Mouse (Mus musculus): ENCODE data around the gene Dnah9. TPM values are rescaled to one million over a fixed set of nuclear protein-coding genes. Genes with fewer than 3 reads are reported as not detected.
A peak's percentile ranks its signal among the peaks of the same experiment; 100 is the strongest.

Gene Dnah9
- polyA plus RNA-seq, 1 experiment from 2014 or later = 0.09 TPM

- peak; percentile 89 for ATAC-seq
- Histone ChIP-seq H3K36me3 (ENCODE audit: control insufficient read depth, insufficient read depth, low read length) (no peaks in the 10 kb centered on the region), H3K9ac (ENCODE audit: low read depth, low read length) (peak overlapping the region; percentile 99), H3K4me3 (ENCODE audit: low read length) (peak overlapping the region; percentile 88), H3K27me3 (replicated peaks; ENCODE audit: control insufficient read depth, insufficient read depth, low read length) (no peaks in the 10 kb centered on the region), H3K4me2 (ENCODE audit: low read depth, low read length) (peak overlapping the region; percentile 85), H3K4me1 (ENCODE audit: control insufficient read depth, insufficient read depth, low read length) (peaks cover 13% of the 10 kb centered on the region), H3K27ac (ENCODE audit: low read length) (peak overlapping the region; percentile 87), H3K9me3 (ENCODE audit: control insufficient read depth, low read length) (no peaks in the 10 kb centered on the region)
- WGBS = under 1% methylated on average over 53 of the region's 71 CpGs
These were observed 380.8 kb downstream of the Dnah9 start for GRCm38 (mm10) chr11:65787421-65788151.

- H3K4me2 ChIP-seq (ENCODE audit: low read depth, low read length) = peak overlapping the region; percentile 30
- WGBS = 79% methylated on average over 2 of the region's 2 CpGs
- H3K36me3 ChIP-seq (ENCODE audit: control insufficient read depth, insufficient read depth, low read length) = no peaks in the 10 kb centered on the region
- peaks cover 13% of the 10 kb centered on the region for H3K4me1 ChIP-seq (ENCODE audit: control insufficient read depth, insufficient read depth, low read length)
- 0 out of 2 replicates have a peak overlapping the region, but pooled peaks have one; percentile 7 for H3K4me3 ChIP-seq (ENCODE audit: low read length)
- no peaks in the 10 kb centered on the region for H3K9me3 ChIP-seq (ENCODE audit: control insufficient read depth, low read length)
- 0 out of 2 replicates have a peak overlapping the region, but pooled peaks have one; percentile 19 for H3K9ac ChIP-seq (ENCODE audit: low read depth, low read length)
- H3K27ac ChIP-seq (ENCODE audit: low read length) = no peak overlapping the region
- ATAC-seq = no peak
- no peaks in the 10 kb centered on the region for H3K27me3 ChIP-seq (replicated peaks; ENCODE audit: control insufficient read depth, insufficient read depth, low read length)
These were observed 382.2 kb downstream of the Dnah9 start for GRCm38 (mm10) chr11:65786160-65786559.

DNA sequence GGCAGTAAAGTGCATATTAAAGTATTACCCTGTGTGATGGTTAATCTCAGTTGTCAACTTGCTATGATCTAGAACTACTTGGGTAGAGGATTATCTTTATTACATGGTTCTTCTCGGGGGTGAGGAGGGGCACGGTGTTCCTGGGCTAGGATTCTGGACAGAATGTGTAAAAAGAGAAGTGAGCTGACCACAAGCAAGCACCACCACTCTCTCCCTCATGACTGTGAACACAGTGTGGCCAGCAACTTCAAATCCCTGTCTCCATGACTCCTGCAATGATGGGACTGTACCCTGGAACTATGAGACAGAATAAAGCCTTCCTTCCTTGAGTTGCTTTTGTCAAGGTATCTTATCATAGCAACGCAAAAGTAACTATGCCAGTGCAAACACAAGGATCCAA, 386.8 kb downstream of the Dnah9 start:
- WGBS = 50% methylated on average over 3 of the region's 3 CpGs
- no peak for ATAC-seq

More for the DNA sequence above, 386.8 kb downstream of the Dnah9 start:
- H3K27me3 ChIP-seq (replicated peaks; ENCODE audit: control insufficient read depth, insufficient read depth, low read length) = no peaks in the 10 kb centered on the region
- H3K36me3 ChIP-seq (ENCODE audit: control insufficient read depth, insufficient read depth, low read length) = peaks cover 4% of the 10 kb centered on the region; the same call in 1 of the 2 replicates
- H3K9ac ChIP-seq (ENCODE audit: low read depth, low read length) = no peak overlapping the region
- peaks cover 23% of the 10 kb centered on the region for H3K4me1 ChIP-seq (ENCODE audit: control insufficient read depth, insufficient read depth, low read length)
- no peak overlapping the region for H3K4me3 ChIP-seq (ENCODE audit: low read length)
- H3K4me2 ChIP-seq (ENCODE audit: low read depth, low read length) = no peak overlapping the region
- H3K27ac ChIP-seq (ENCODE audit: low read length) = no peak overlapping the region
- no peaks in the 10 kb centered on the region for H3K9me3 ChIP-seq (ENCODE audit: control insufficient read depth, low read length)

Measured in intestine, embryonic 16.5 days (tissue).